Mouse (Mus musculus) liver, embryonic 15.5 days (tissue): ENCODE data around the gene Gm20388. TPM values are rescaled to one million over a fixed set of nuclear protein-coding genes. Genes with fewer than 3 reads are reported as not detected.
A peak's percentile ranks its signal among the peaks of the same experiment; 100 is the strongest.

Experiments
- ATAC-seq: fragments of 200-750 bp; cut with Nextera tagmentation; 2 replicates; pipeline ENCODE4 v1.8.0; 2017; ENCODE audit warnings: moderate number of reproducible peaks, mild to moderate bottlenecking, moderate library complexity; ENCODE audit not compliant: insufficient read depth
- H3K27ac ChIP-seq: fragments of 300-500 bp; sonication (generic); replicated peaks from 2 replicates; pipeline ENCODE4 v1.5.1; 2015; ENCODE audit warnings: mild to moderate bottlenecking, inconsistent platforms
- H3K27me3 ChIP-seq: fragments of 300-500 bp; sonication (generic); 2 replicates; pipeline ENCODE4 v1.6.1; 2015; ENCODE audit warnings: mild to moderate bottlenecking, inconsistent platforms
- H3K36me3 ChIP-seq: fragments of 300-500 bp; sonication (generic); replicated peaks from 2 replicates; pipeline ENCODE4 v1.6.1; 2015; ENCODE audit warnings: moderate library complexity, mild to moderate bottlenecking, inconsistent platforms
- H3K4me1 ChIP-seq: fragments of 300-500 bp; sonication (generic); replicated peaks from 2 replicates; pipeline ENCODE4 v1.6.1; 2015; ENCODE audit warnings: inconsistent platforms
- H3K4me2 ChIP-seq: fragments of 300-500 bp; sonication (generic); 2 replicates; pipeline ENCODE4 v1.6.1; 2015; ENCODE audit warnings: moderate library complexity, mild to moderate bottlenecking, inconsistent platforms
- H3K4me3 ChIP-seq: fragments of 300-500 bp; sonication (generic); replicated peaks from 2 replicates; pipeline ENCODE4 v1.5.1; 2015; ENCODE audit warnings: mild to moderate bottlenecking, inconsistent platforms
- H3K9ac ChIP-seq: fragments of 300-500 bp; sonication (generic); 2 replicates; pipeline ENCODE4 v1.6.1; 2015; ENCODE audit warnings: moderate library complexity, mild to moderate bottlenecking, inconsistent platforms
- H3K9me3 ChIP-seq: fragments of 300-500 bp; sonication (generic); replicated peaks from 2 replicates; pipeline ENCODE4 v1.6.1; 2016; ENCODE audit warnings: inconsistent platforms
- WGBS: fragments of 180-500 bp; shearing (Covaris S2); methylation state at CpG from one replicate; pipeline ENCODE4 v1.1.7; 2015; ENCODE audit warnings: mixed read lengths; ENCODE audit not compliant: insufficient replicate concordance; 5-methylcytosine and 5-hydroxymethylcytosine counted together
- polyA plus RNA-seq: library from polyadenylated mRNA; unstranded; fragments of >200 nt; fragmentation: Nextera tagmentation; extraction: Ambion mirVana; gene quantifications from 2 replicates; pipeline ENCODE4 v1.2.1, GENCODE M21; 2015

Gene Gm20388
- polyA plus RNA-seq, 1 experiment from 2014 or later: not detected

- no peak overlapping the region for H3K27ac ChIP-seq
- no peak overlapping the region for H3K4me3 ChIP-seq
- H3K36me3 ChIP-seq: peaks cover 99% of the 10 kb centered on the region
- ATAC-seq: no peak
- H3K9ac ChIP-seq: no peak overlapping the region
- H3K4me2 ChIP-seq: no peak overlapping the region
- H3K27me3 ChIP-seq: no peaks in the 10 kb centered on the region
- peaks cover 13% of the 10 kb centered on the region for H3K4me1 ChIP-seq
- H3K9me3 ChIP-seq: no peaks in the 10 kb centered on the region
- 84% methylated on average over 7 of the region's 7 CpGs for WGBS
Measured at GRCm38 (mm10) chr8:122407678-122408077, 2497.0 kb downstream of the Gm20388 start.

- Histone ChIP-seq H3K4me1 (no peaks in the 10 kb centered on the region), H3K27me3 (no peaks in the 10 kb centered on the region), H3K4me3 (no peak overlapping the region), H3K36me3 (peaks cover 96% of the 10 kb centered on the region), H3K27ac (no peak overlapping the region), H3K9me3 (no peaks in the 10 kb centered on the region), H3K4me2 (no peak overlapping the region), H3K9ac (no peak overlapping the region)
- whole genome bisulfite sequencing: 84% methylated on average over 9 of the region's 9 CpGs
- no peak for ATAC-seq
Measured at GRCm38 (mm10) chr8:122414311-122414710, 2503.7 kb downstream of the Gm20388 start.

DNA sequence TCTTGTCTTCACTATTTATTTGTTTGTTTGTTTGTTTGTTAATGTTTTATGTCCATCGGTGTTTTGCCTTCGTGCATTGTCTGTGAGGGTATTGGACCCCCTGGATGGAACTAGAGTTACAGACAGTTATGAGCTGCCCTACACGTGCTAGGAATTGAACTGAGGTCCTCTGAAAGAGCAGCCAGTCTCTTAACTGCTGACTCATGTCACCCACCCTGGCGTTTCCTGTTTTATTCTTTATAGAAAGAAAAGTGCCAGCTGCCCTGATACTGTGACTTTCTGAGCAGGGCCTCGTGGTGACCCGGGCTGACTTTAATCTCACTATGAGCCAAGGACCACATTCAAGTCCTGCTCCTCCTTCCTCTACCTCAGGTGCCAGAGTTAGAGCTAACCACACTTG lies 2504.9 kb downstream of the Gm20388 start:
- H3K9me3 ChIP-seq: no peaks in the 10 kb centered on the region
- ATAC-seq: no peak
- H3K9ac ChIP-seq: no peak overlapping the region
- H3K4me3 ChIP-seq: no peak overlapping the region
- H3K4me2 ChIP-seq: no peak overlapping the region
- H3K27ac ChIP-seq: no peak overlapping the region
- peaks cover 83% of the 10 kb centered on the region for H3K36me3 ChIP-seq
- H3K4me1 ChIP-seq: no peaks in the 10 kb centered on the region
- 48% methylated on average over 6 of the region's 6 CpGs for WGBS
- no peaks in the 10 kb centered on the region for H3K27me3 ChIP-seq

DNA sequence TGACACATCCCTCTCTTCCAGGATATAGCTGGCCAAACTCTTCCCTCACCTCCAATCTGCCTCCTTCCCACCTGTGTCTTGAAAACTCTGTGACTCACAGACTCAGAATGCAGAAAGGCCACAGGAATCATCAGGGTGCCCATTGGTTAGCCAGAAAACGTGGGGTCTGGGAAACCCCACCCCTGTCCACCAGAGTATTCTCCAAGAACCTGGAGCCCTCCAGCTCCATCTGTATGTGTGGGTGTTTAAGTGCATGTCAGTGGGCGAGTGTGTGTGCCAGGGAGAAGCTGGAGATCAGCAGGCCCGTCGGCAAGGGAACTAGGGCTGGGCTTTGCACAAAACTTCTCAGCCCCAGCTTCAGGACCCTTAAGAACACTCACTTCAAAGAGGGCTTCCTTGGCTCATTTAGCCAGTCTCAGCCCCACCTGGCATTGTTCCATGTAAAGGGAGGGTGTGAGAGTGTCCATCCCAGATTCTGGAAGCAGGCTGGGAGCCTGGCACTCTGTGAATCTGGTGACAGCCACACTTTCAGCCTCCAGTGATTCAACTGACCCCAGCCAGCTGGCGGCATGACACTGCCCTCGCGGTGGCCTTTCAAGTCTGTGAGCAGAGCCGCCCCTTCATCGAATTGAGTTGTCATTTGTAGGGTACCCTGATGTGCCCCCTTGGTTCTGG lies 2509.4 kb downstream of the Gm20388 start:
- no peaks in the 10 kb centered on the region for H3K9me3 ChIP-seq
- no peak overlapping the region for H3K4me3 ChIP-seq
- no peak overlapping the region for H3K27ac ChIP-seq
- WGBS: 78% methylated on average over 9 of the region's 9 CpGs
- ATAC-seq: no peak
- H3K27me3 ChIP-seq: no peaks in the 10 kb centered on the region
- H3K9ac ChIP-seq: no peak overlapping the region
- 0 out of 2 replicates have a peak, but pooled peaks cover 4% of the 10 kb centered on the region for H3K4me1 ChIP-seq
- H3K36me3 ChIP-seq: peaks cover 48% of the 10 kb centered on the region
- no peak overlapping the region for H3K4me2 ChIP-seq

GRCm38 (mm10) chr8:122421376-122422070 lies 2510.9 kb downstream of the Gm20388 start, which contains the start of gene Il17c:
Il17c (plus strand) TSS chr8:122422020.
- Histone ChIP-seq H3K9ac (no peak within 1 kb of the TSS), H3K4me1 (0 out of 2 replicates have a peak, but pooled peaks cover 4% of the 10 kb centered on the region), H3K27ac (no peak within 1 kb of the TSS), H3K36me3 (peaks cover 41% of the 10 kb centered on the region), H3K27me3 (no peaks in the 10 kb centered on the region), H3K4me3 (no peak within 1 kb of the TSS), H3K4me2 (no peak within 1 kb of the TSS), H3K9me3 (no peaks in the 10 kb centered on the region)
- no peak for ATAC-seq
- 68% methylated on average over 14 of the region's 14 CpGs for WGBS

DNA sequence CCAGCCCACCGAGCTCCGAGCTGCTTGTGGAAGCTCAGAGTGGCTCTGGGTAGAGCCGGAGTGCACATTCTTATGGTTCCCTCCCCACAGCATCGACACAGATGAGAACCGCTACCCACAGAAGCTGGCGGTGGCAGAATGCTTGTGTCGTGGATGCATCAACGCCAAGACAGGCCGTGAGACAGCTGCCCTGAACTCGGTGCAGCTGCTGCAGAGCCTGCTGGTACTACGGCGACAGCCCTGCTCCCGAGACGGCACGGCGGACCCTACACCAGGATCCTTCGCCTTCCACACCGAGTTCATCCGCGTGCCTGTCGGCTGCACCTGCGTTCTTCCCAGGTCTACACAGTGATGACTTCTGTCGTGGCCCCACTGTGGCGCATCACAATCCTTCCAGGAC lies 2512.6 kb downstream of the Gm20388 start:
- no peak for ATAC-seq
- H3K4me1 ChIP-seq: 0 out of 2 replicates have a peak, but pooled peaks cover 7% of the 10 kb centered on the region
- 83% methylated on average over 24 of the region's 24 CpGs for WGBS

DNA sequence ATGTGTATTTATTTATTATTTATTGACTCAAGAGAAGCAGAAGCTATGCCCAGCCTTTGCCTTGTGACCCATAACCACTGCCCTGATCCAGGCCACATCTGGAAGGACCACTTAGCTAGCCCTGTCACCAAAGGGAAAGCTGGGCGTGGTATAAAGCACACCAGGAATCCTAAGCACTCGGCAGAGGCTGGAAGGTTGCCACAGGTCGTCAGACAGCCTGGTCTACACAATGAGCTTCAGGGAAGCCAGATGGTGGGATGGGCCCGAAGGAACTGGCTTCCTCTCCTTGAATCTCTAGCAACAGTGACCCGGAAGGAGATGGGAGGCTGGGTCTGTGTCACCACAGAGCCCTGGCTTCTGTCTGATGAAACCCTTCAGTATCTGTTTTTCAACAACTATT lies 2513.0 kb downstream of the Gm20388 start:
- ATAC-seq: no peak

More for the DNA sequence above, 2512.6 kb downstream of the Gm20388 start:
- no peaks in the 10 kb centered on the region for H3K27me3 ChIP-seq
- no peaks in the 10 kb centered on the region for H3K9me3 ChIP-seq
- no peak overlapping the region for H3K4me2 ChIP-seq
- H3K9ac ChIP-seq: no peak overlapping the region
- no peak overlapping the region for H3K4me3 ChIP-seq
- H3K36me3 ChIP-seq: peaks cover 33% of the 10 kb centered on the region
- H3K27ac ChIP-seq: no peak overlapping the region

GRCm38 (mm10) chr8:122426145-122426544 lies 2515.5 kb downstream of the Gm20388 start:
- Histone ChIP-seq H3K27ac (no peak overlapping the region), H3K9me3 (no peaks in the 10 kb centered on the region), H3K4me1 (peaks cover 18% of the 10 kb centered on the region), H3K4me2 (no peak overlapping the region), H3K27me3 (no peaks in the 10 kb centered on the region), H3K4me3 (no peak overlapping the region), H3K9ac (no peak overlapping the region), H3K36me3 (0 out of 2 replicates have a peak, but pooled peaks cover 24% of the 10 kb centered on the region)
- 45% methylated on average over 9 of the region's 9 CpGs for WGBS
- no peak for ATAC-seq

More for the DNA sequence above, 2513.0 kb downstream of the Gm20388 start:
- peaks cover 29% of the 10 kb centered on the region for H3K36me3 ChIP-seq
- no peak overlapping the region for H3K4me2 ChIP-seq
- H3K4me1 ChIP-seq: 0 out of 2 replicates have a peak, but pooled peaks cover 7% of the 10 kb centered on the region
- WGBS: 57% methylated on average over 5 of the region's 5 CpGs
- no peak overlapping the region for H3K4me3 ChIP-seq
- H3K27me3 ChIP-seq: no peaks in the 10 kb centered on the region
- no peaks in the 10 kb centered on the region for H3K9me3 ChIP-seq
- H3K9ac ChIP-seq: no peak overlapping the region
- no peak overlapping the region for H3K27ac ChIP-seq

DNA sequence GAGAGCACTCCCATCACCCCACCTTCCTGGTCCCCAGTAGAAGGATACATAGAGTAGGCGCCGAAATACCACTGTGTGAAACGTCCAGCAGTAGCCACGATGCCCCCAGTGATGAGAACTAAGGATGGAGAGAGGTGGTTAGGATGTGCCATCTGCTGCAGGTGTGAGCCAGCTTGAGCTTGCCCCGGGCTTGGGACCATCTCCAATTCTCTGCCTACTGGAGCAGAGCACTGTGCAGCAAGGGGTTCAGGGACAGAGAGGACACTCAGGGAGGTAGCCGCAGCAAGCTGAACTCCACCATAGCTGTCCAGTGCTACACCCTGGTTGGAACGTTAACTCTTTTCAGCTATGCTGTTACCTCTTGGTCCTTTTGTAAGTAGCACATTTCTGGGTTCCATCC lies 2517.0 kb downstream of the Gm20388 start:
- 69% methylated on average over 7 of the region's 7 CpGs for WGBS
- ATAC-seq: no peak
- peaks cover 27% of the 10 kb centered on the region for H3K4me1 ChIP-seq
- no peak overlapping the region for H3K27ac ChIP-seq
- no peak overlapping the region for H3K4me2 ChIP-seq
- no peak overlapping the region for H3K4me3 ChIP-seq
- peaks cover 11% of the 10 kb centered on the region; the same call in 1 of the 2 replicates for H3K27me3 ChIP-seq
- 0 out of 2 replicates have a peak, but pooled peaks cover 24% of the 10 kb centered on the region for H3K36me3 ChIP-seq
- no peak overlapping the region for H3K9ac ChIP-seq
- no peaks in the 10 kb centered on the region for H3K9me3 ChIP-seq

GRCm38 (mm10) chr8:122428163-122428562 lies 2517.5 kb downstream of the Gm20388 start:
- H3K36me3 ChIP-seq: 0 out of 2 replicates have a peak, but pooled peaks cover 23% of the 10 kb centered on the region
- no peak overlapping the region for H3K4me2 ChIP-seq
- H3K9me3 ChIP-seq: no peaks in the 10 kb centered on the region
- no peak overlapping the region for H3K4me3 ChIP-seq
- WGBS: 44% methylated on average over 9 of the region's 9 CpGs
- no peak overlapping the region for H3K27ac ChIP-seq
- peaks cover 14% of the 10 kb centered on the region; the same call in 1 of the 2 replicates for H3K27me3 ChIP-seq
- H3K4me1 ChIP-seq: peaks cover 33% of the 10 kb centered on the region
- ATAC-seq: no peak
- H3K9ac ChIP-seq: no peak overlapping the region

DNA sequence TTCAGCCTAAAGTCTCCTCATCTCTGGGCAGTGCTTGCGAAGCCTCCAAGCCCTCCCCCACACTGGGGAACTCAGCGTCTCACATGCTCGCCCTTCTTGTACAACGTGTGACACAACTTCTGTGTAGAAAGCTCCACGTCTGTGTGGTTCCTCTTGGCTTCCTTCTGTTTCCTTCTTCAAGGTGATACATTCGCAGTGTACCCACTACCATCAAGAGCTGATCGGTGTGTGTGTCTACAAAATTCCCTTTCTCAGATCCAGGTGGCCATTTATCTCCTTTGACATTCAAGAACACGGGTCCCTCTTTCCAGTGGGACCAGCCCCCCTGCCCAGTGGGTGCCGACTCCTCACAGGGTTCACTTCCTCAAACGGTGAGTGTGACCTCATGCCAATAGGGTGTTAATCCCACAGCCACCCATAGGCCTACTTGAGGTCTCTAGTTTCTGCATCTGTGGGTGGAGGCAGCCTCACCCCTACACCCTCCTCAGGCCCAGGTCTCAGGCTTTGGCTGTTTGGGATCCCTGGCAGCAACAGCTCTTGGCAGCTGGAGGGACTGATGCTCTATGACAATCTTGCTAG lies 2519.5 kb downstream of the Gm20388 start:
- peak overlapping the region; percentile 81; the same call in 1 of the 2 replicates for H3K27ac ChIP-seq

More for the DNA sequence above, 2519.5 kb downstream of the Gm20388 start:
- Histone ChIP-seq H3K4me3 (no peak overlapping the region), H3K9ac (no peak overlapping the region), H3K27me3 (peaks cover 14% of the 10 kb centered on the region; the same call in 1 of the 2 replicates), H3K36me3 (peaks cover 28% of the 10 kb centered on the region), H3K4me1 (peaks cover 34% of the 10 kb centered on the region), H3K4me2 (peak overlapping the region; percentile 75; the same call in 1 of the 2 replicates), H3K9me3 (no peaks in the 10 kb centered on the region)
- WGBS: 42% methylated on average over 10 of the region's 10 CpGs
- peak; percentile 10; the same call in 1 of the 2 replicates for ATAC-seq
